Mouse (Mus musculus) ES-E14 (cell line): ENCODE measurements around the gene Hspb7. TPM values are rescaled to one million over a fixed set of nuclear protein-coding genes. Genes with fewer than 3 reads are reported as not detected.

Experiments used
- DNase-seq: peaks from one replicate; pipeline ENCODE4 v3.0.0-alpha.2; 2013; ENCODE audit warnings: low read depth, low spot score
- H3K27ac ChIP-seq: 2 replicates; pipeline ENCODE4 v1.5.1; 2012; ENCODE audit warnings: low read depth, mild to moderate bottlenecking, low read length, moderate library complexity, mixed read lengths; ENCODE audit not compliant: poor library complexity, insufficient read depth, severe bottlenecking
- H3K36me3 ChIP-seq: 2 replicates; pipeline ENCODE4 v1.6.1; 2012; ENCODE audit warnings: mild to moderate bottlenecking, low read length, moderate library complexity, mixed read lengths; ENCODE audit not compliant: control insufficient read depth, poor library complexity, insufficient read depth, severe bottlenecking
- H3K4me1 ChIP-seq, 2 experiments: fragments of 150-350 bp in 1 of 2; sonication (generic) in 1 of 2; 2 replicates each; pipeline ENCODE4 v1.6.1; 2012; ENCODE audit warnings: low read length in 2 of 2, mild to moderate bottlenecking in 1 of 2, mixed read lengths in 1 of 2; ENCODE audit not compliant: control insufficient read depth in 2 of 2, insufficient read depth in 2 of 2, poor library complexity in 1 of 2
- H3K4me3 ChIP-seq, 2 experiments: fragments of 150-350 bp in 1 of 2; sonication (generic) in 1 of 2; 2 replicates each; pipeline ENCODE4 v1.5.1; 2012; ENCODE audit warnings: low read length in 2 of 2, low read depth in 1 of 2, mild to moderate bottlenecking in 1 of 2, mixed read lengths in 1 of 2; ENCODE audit not compliant: insufficient read depth in 1 of 2, poor library complexity in 1 of 2, severe bottlenecking in 1 of 2
- H3K9ac ChIP-seq: 2 replicates; pipeline ENCODE4 v1.6.1; 2012; ENCODE audit warnings: low read depth, mild to moderate bottlenecking, low read length, mixed read lengths; ENCODE audit not compliant: poor library complexity, insufficient read depth, severe bottlenecking
- H3K9me3 ChIP-seq: fragments of 150-350 bp; sonication (generic); 2 replicates; pipeline ENCODE4 v1.6.1; 2012; ENCODE audit warnings: low read depth, mild to moderate bottlenecking, low read length; ENCODE audit not compliant: control insufficient read depth, insufficient read depth
- CHD2 ChIP-seq: IDR thresholded peaks from 2 replicates; pipeline ENCODE4 v1.6.1; 2014; ENCODE audit warnings: mild to moderate bottlenecking, low read depth, low read length, inconsistent platforms
- HCFC1 ChIP-seq: IDR thresholded peaks from 2 replicates; pipeline ENCODE4 v1.6.1; 2012; ENCODE audit warnings: low read length, inconsistent platforms, borderline replicate concordance; ENCODE audit not compliant: insufficient read depth
- MAFK ChIP-seq: IDR thresholded peaks from 2 replicates; pipeline ENCODE4 v1.6.1; 2014; ENCODE audit warnings: mild to moderate bottlenecking, low read depth, low read length, inconsistent platforms; ENCODE audit not compliant: insufficient read depth
- ZC3H11A ChIP-seq: IDR thresholded peaks from 2 replicates; pipeline ENCODE4 v1.6.1; 2012; ENCODE audit warnings: low read depth, mild to moderate bottlenecking, inconsistent platforms, low read length, borderline replicate concordance
- ZNF384 ChIP-seq: IDR thresholded peaks from 2 replicates; pipeline ENCODE4 v1.6.1; 2012; ENCODE audit warnings: low read depth, low read length, inconsistent platforms
- in situ Hi-C, 2 experiments: fragments of 600-800 bp; cut with MboI; formaldehyde crosslinking; loops; one replicate each; pipeline ENCODE4 v1.15.1; 2025; ENCODE audit warnings: low sequenced_read_pairs in 2 of 2, inconsistent platforms in 1 of 2; ENCODE audit not compliant: unreplicated experiment in 2 of 2
- total RNA-seq: library from RNA; depleted of rRNA; stranded (reverse); fragments of 300-350 nt; gene quantifications from 2 replicates; pipeline ENCODE4 v1.2.3, GENCODE M21; 2012

Hspb7 gene
- total RNA-seq, 1 experiment = not detected

GRCm38 (mm10) chr4:141463472-141463871, 42.9 kb downstream of the Hspb7 start:
- in situ Hi-C loops = no loop called here

GRCm38 (mm10) chr4:141464722-141465121, 44.1 kb downstream of the Hspb7 start:
- Histone ChIP-seq H3K27ac (no peak overlapping the region), H3K4me1 (peaks cover 0 to 8% of the 10 kb centered on the region in 2 experiments; a peak in 2 of 4 replicates), H3K36me3 (peaks cover 45% of the 10 kb centered on the region), H3K9me3 (no peaks in the 10 kb centered on the region), H3K4me3 (peak overlapping the region in 1 of 2 experiments; percentile 2; a peak in 2 of 4 replicates), H3K9ac (no peak overlapping the region)
- no peak for TF ChIP-seq HCFC1
- no peak for TF ChIP-seq ZC3H11A
- no peak for TF ChIP-seq MAFK
- no peak for TF ChIP-seq CHD2
- no peak for TF ChIP-seq ZNF384
- in situ Hi-C loops = no loop called here
- no peak for DNase-seq

More at GRCm38 (mm10) chr4:141463472-141463871, 42.9 kb downstream of the Hspb7 start:
- peaks cover 2 to 12% of the 10 kb centered on the region in 2 experiments; a peak in 2 of 4 replicates for H3K4me1 ChIP-seq
- H3K4me3 ChIP-seq = no peak overlapping the region
- no peak overlapping the region for H3K9ac ChIP-seq
- TF ChIP-seq ZNF384 = no peak
- TF ChIP-seq ZC3H11A = no peak
- no peak for TF ChIP-seq HCFC1
- TF ChIP-seq CHD2 = no peak
- TF ChIP-seq MAFK = no peak
- DNase-seq = no peak
- H3K27ac ChIP-seq = no peak overlapping the region
- H3K9me3 ChIP-seq = no peaks in the 10 kb centered on the region
- H3K36me3 ChIP-seq = peaks cover 33% of the 10 kb centered on the region

GRCm38 (mm10) chr4:141465512-141466288, 45.1 kb downstream of the Hspb7 start:
- Histone ChIP-seq H3K27ac (no peak overlapping the region), H3K4me1 (peaks cover 0 to 8% of the 10 kb centered on the region in 2 experiments; a peak in 2 of 4 replicates), H3K4me3 (no peak overlapping the region), H3K36me3 (peaks cover 55% of the 10 kb centered on the region), H3K9ac (no peak overlapping the region), H3K9me3 (no peaks in the 10 kb centered on the region)
- DNase-seq = no peak
- in situ Hi-C loops = no loop called here
- TF ChIP-seq MAFK (no peak), ZC3H11A (no peak), CHD2 (no peak), HCFC1 (no peak), ZNF384 (no peak)

GRCm38 (mm10) chr4:141466289-141466795, 45.8 kb downstream of the Hspb7 start:
- no peak for TF ChIP-seq ZC3H11A
- no peak for TF ChIP-seq HCFC1
- TF ChIP-seq ZNF384 = no peak
- no peak for TF ChIP-seq CHD2
- TF ChIP-seq MAFK = no peak
- Histone ChIP-seq H3K4me3 (no peak overlapping the region), H3K36me3 (peaks cover 58% of the 10 kb centered on the region), H3K9me3 (no peaks in the 10 kb centered on the region), H3K4me1 (peaks cover 0 to 6% of the 10 kb centered on the region in 2 experiments; a peak in 2 of 4 replicates), H3K9ac (no peak overlapping the region), H3K27ac (no peak overlapping the region)
- in situ Hi-C loops = no loop called here
- DNase-seq = no peak
